Mouse (Mus musculus) myocyte (in vitro differentiated cells): ENCODE results near the gene Celsr3.

Experiments used
- MYOG ChIP-seq, 3 experiments: IDR thresholded peaks; one replicate each; pipeline ENCODE4 v1.6.1; 2011; ENCODE audit warnings: control low read depth in 2 of 3, low read depth in 2 of 3, mild to moderate bottlenecking in 2 of 3; ENCODE audit not compliant: insufficient read length in 2 of 3, control insufficient read depth in 1 of 3, insufficient read depth in 1 of 3
- POLR2A ChIP-seq: IDR thresholded peaks from one replicate; pipeline ENCODE4 v1.6.1; 2011; ENCODE audit warnings: low read depth, mild to moderate bottlenecking, control low read depth, moderate library complexity; ENCODE audit not compliant: insufficient read length

- TF ChIP-seq MYOG (IDR thresholded peaks at IDR 0.05; ENCODE audit: control insufficient read depth in 1 of 3, insufficient read depth in 1 of 3, insufficient read length in 2 of 3, low read depth in 2 of 3) (no peak), POLR2A (no peak)
Observed at GRCm38 (mm10) chr9:108826700-108827340, 700 bp downstream of the Celsr3 start.
